Mouse (Mus musculus): ENCODE data around the gene Kiss1. TPM values are rescaled to one million over a fixed set of nuclear protein-coding genes. Genes with fewer than 3 reads are reported as not detected.

Kiss1 gene
- total RNA-seq, 2 experiments from 2014 or later: not detected

DNA sequence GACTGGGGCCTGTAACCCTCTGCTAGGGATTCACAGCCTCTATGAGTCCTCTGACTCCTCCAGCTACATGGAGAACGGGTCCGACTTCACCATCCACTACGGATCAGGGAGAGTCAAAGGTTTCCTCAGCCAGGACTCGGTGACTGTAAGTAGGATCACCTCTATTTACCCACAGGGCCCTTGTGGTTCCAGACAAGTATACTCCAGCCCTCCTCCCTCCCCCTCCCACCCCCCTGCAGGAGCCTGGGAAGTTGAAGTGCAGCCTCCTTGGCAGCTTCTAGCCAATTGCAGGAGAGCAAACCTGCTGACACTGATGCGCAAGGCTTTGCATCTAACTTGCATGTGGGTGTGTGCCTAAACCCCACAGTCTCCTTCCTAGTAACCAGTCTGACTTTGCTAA is 33.8 kb downstream of the Kiss1 start:
- no peak for ATAC-seq (replicated peaks; ENCODE audit: low FRiP score, poor library complexity, severe bottlenecking)

DNA sequence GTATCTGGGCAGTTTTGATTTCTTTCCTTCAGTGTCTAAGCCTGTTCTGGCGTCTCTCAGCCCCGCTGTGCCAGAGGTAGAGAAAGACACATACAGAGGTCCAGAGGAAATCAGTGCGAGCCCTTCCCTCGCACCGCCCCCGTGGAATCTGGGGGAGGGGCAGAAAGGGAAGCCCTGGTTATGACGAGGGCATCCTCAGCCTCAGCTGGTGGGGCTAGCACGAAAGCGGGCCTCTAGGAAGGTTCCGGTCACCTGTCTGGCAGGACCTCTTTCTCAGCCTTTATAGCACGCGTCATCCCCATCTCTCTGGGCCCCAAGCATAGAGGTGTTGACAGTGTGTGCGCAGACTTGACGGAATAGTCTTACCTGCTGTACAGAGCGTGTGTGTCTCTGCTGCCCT is 34.2 kb downstream of the Kiss1 start:
- no peak for ATAC-seq (replicated peaks; ENCODE audit: low FRiP score, poor library complexity, severe bottlenecking)

GRCm38 (mm10) chr1:133356330-133356729 is 34.7 kb downstream of the Kiss1 start:
- ATAC-seq (replicated peaks; ENCODE audit: low FRiP score, poor library complexity, severe bottlenecking): no peak

DNA sequence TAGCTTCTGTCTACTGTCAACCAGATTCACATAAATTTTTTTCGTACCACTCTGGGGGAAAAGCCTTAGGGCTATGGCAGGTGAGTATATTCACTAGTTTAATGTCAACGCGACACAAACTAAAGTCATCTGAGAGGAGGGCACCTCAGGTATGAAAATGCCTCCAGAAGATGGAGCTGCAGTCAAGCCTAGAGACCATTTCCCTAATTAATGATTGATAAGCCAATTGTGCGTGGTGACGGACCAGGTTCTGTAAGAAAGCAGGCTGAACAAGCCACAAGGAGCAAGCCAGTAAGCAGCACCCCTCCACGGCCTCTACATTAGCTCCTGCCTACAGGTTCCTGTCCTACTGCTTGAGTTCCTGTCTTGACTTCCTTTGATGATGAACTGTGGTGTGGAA is 39.3 kb downstream of the Kiss1 start:
- ATAC-seq (replicated peaks; ENCODE audit: low FRiP score, poor library complexity, severe bottlenecking): no peak

GRCm38 (mm10) chr1:133362103-133362502 is 40.4 kb downstream of the Kiss1 start:
- ATAC-seq (replicated peaks; ENCODE audit: low FRiP score, poor library complexity, severe bottlenecking): no peak

GRCm38 (mm10) chr1:133363276-133364021 is 41.8 kb downstream of the Kiss1 start, which contains the start of gene Etnk2:
Gene Etnk2, plus strand, starts transcription at chr1:133363572.
- no peak for ATAC-seq (replicated peaks; ENCODE audit: low FRiP score, poor library complexity, severe bottlenecking)

GRCm38 (mm10) chr1:133364022-133364630 is 42.5 kb downstream of the Kiss1 start:
- no peak for ATAC-seq (replicated peaks; ENCODE audit: low FRiP score, poor library complexity, severe bottlenecking)

DNA sequence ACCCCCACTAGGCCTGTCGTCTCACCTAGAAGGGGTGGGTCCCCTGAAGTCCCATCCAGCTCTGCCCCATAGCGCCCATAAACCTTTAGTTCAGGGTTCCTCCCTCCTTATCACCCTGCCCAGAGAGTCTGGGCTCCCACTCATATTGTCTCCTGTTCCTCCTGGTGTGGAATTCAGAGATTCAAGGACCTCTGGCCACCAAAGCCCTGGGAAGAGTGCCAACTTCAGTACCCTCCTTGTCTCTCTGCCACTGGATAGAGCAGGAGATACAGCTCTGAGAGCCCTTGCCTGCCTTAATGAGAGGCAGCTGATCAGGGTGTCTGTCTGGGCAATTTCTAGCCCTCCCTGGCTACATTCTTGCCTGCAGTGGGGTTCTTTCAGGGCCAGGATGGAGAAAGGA is 43.2 kb downstream of the Kiss1 start:
- ATAC-seq (replicated peaks; ENCODE audit: low FRiP score, poor library complexity, severe bottlenecking): no peak

GRCm38 (mm10) chr1:133366951-133367605 is 45.4 kb downstream of the Kiss1 start:
- no peak for ATAC-seq (replicated peaks; ENCODE audit: low FRiP score, poor library complexity, severe bottlenecking)

DNA sequence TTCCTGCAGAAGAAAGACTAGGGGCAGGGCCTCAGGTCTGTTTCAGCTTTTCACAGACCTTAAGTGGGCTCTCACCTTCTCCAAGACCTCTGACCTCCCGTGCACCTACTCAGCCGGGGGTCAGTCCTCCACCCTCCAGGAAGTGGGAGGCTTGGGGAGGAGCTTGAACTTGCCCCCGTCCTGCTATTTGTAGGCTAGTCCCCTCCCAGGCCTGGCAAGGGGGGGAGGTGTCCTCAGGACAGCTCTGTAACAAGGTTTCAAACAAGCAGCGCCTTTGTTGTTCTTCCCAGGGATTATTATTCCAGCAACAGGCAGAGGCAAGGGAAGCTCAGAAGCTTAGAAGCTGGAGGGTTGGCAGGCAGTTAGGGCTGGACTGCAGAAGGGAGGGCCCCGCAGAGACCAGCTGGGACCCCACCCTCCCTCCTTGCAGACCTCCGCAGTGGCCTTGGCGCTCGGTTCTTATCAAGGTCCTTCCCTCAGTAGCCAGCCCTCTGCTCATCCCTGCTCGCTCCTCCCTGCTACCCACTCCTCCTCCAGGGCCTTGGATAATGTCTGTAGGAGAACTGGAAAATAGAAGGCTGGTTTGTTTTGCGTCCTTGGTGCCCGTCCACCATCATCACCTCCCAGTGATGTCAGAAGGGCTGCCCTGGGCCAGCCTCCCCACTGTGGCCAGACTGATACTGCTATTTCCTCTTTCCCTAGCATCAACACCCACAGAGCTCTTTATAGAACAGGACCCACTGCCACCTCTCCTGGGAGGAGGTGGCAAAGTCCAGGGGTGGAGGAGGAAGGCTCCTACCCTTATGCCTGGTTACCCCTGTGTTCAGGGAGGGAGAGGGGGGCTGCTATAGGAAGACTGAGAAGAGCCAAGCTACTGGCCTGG is 46.2 kb downstream of the Kiss1 start:
- 0 out of 2 replicates have a peak, but pooled peaks have one; percentile 17 for ATAC-seq (replicated peaks; ENCODE audit: low FRiP score, poor library complexity, severe bottlenecking)

- no peak for ATAC-seq (replicated peaks; ENCODE audit: low FRiP score, poor library complexity, severe bottlenecking)
These were observed 47.0 kb downstream of the Kiss1 start for GRCm38 (mm10) chr1:133368644-133369043.

- no peak for ATAC-seq (replicated peaks; ENCODE audit: low FRiP score, poor library complexity, severe bottlenecking)
These were observed 48.7 kb downstream of the Kiss1 start for GRCm38 (mm10) chr1:133370352-133370751.

- ATAC-seq (replicated peaks; ENCODE audit: low FRiP score, poor library complexity, severe bottlenecking): no peak
These were observed 49.8 kb downstream of the Kiss1 start for GRCm38 (mm10) chr1:133371431-133371830.

- no peak for ATAC-seq (replicated peaks; ENCODE audit: low FRiP score, poor library complexity, severe bottlenecking)
These were observed 50.4 kb downstream of the Kiss1 start for GRCm38 (mm10) chr1:133372113-133372512.

GRCm38 (mm10) chr1:133375696-133376346 is 54.1 kb downstream of the Kiss1 start:
- ATAC-seq (replicated peaks; ENCODE audit: low FRiP score, poor library complexity, severe bottlenecking): no peak

GRCm38 (mm10) chr1:133377547-133377946 is 55.9 kb downstream of the Kiss1 start:
- ATAC-seq (replicated peaks; ENCODE audit: low FRiP score, poor library complexity, severe bottlenecking): no peak

Data from erythroid progenitor cell, adult 5-6 weeks (primary cell).